Mouse (Mus musculus): ENCODE measurements at regions not wholly inside any gene's neighbourhood (a gene's known extent, or its start where the extent isn't known, plus 50 kb on each side); places are given as distances from the start of the nearest gene placed in this dataset.

GRCm38 (mm10) chr11:114257756-114258155 lies 190.9 kb upstream of the Sdk2 start:
- no peak for DNase-seq

DNA sequence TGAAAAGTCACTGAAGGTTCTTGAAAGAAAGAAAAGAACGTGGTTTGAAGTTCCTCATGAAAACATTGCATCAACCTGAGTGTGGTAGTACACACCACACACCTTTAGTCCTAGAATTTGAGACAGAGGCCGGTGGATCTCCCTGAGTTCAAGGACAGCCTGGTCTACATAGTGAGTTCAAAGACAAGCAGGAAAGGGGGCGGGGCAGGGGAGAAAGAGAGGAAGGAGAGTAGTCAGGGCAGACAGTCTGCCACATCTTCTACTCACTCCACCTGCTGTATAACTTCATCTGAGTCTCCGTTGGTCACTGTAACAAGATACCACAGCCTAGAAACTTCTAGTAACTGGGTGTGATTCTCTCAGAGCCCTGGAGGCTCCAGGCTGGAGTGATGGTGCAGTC lies 190.2 kb upstream of the Sdk2 start:
- DNase-seq = no peak

GRCm38 (mm10) chr11:114254344-114254743 lies 187.5 kb upstream of the Sdk2 start:
- no peak for DNase-seq

DNA sequence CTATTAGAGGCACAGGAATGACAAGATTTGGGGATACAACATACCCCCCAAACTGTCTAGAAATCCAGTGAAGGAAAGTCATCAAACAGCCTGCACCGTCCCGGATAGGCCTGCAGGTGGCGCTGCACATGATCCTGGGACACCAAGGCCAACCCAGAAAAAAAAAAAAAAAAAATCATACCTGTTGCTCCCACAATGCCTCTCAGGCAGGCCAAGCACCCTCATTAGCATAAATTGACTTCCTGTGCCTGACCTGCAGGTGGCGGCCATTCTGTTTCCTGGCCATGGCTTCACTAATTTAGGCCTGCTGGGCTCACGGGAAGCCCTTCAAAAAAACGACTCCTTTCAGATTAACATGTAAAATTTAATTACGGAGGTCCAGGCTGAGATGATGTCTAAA lies 184.8 kb upstream of the Sdk2 start:
- DNase-seq = no peak

DNA sequence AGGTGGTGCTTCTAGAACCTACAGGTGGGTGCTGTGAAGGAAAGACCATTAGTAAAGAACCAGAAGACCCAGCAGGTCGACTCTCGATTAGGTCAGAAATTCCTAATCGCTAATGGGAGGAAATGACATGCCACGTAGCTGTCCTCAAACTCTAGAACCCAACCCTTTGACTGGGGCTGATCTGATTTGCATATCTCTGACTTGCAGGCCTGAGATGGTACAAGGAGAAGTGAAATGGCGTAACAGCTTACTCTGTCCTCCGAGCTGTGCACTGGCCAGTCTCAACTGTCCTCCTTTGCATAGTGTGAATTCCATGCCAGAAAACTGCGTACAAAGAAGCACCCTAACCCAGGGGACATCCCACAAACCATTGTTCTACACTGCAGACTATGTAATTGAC lies 182.4 kb upstream of the Sdk2 start:
- no peak for DNase-seq

GRCm38 (mm10) chr11:114248261-114248898 lies 181.5 kb upstream of the Sdk2 start:
- DNase-seq = no peak

- DNase-seq = no peak
Observed at GRCm38 (mm10) chr11:114239311-114239803, 172.5 kb upstream of the Sdk2 start.

DNA sequence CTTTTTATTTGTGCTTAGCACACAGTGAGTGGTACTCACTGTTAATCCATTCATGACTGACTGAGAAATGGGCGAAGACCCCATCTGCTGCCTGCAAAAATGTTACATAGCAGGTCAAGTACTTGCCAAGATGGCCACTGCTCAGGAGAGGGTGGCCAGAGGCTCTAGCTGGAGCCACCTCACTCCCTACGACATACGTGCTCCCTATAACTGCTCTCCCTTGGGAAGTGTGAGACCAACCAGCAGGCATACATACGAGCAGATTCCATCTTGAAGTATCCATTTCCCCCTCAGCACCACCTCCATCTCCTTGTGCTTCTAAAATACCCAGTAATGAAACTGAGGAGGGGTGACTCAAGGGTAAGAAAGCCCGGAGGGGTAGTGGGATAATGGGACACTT lies 172.0 kb upstream of the Sdk2 start:
- DNase-seq = no peak

GRCm38 (mm10) chr11:114238316-114238715 lies 171.5 kb upstream of the Sdk2 start:
- no peak for DNase-seq

- no peak for DNase-seq
Observed at GRCm38 (mm10) chr11:114234542-114234910, 167.7 kb upstream of the Sdk2 start.

- no peak for DNase-seq
Observed at GRCm38 (mm10) chr11:114233636-114234541, 167.0 kb upstream of the Sdk2 start.

DNA sequence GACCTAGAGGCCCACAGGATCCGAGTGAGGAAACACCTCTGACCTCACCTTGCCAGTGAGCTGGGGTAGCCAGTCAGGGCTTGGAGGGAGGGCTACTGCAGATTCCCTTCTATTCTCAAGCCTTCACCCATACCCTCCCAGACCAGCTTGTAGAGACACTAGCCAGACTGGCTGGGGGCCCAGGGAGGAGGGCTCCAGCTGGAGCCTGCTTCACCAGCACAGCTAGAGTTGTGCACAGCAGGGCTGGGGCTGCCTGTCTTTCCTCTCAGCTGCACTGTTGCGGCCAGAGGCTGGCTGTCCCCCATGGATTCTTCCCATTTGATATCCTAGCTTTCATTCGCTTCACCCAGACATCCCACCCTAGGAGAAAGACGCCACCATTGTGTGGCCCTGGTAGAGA lies 165.0 kb upstream of the Sdk2 start:
- no peak for DNase-seq

GRCm38 (mm10) chr11:114229763-114230162 lies 162.9 kb upstream of the Sdk2 start:
- DNase-seq = no peak

GRCm38 (mm10) chr11:114229196-114229595 lies 162.3 kb upstream of the Sdk2 start:
- DNase-seq = no peak

GRCm38 (mm10) chr11:114226553-114226952 lies 159.7 kb upstream of the Sdk2 start:
- DNase-seq = no peak

- DNase-seq = no peak
Observed at GRCm38 (mm10) chr11:114224706-114225105, 157.9 kb upstream of the Sdk2 start.

- no peak for DNase-seq
Observed at GRCm38 (mm10) chr11:114223061-114223460, 156.2 kb upstream of the Sdk2 start.

GRCm38 (mm10) chr11:114220466-114220865 lies 153.6 kb upstream of the Sdk2 start:
- DNase-seq = no peak

DNA sequence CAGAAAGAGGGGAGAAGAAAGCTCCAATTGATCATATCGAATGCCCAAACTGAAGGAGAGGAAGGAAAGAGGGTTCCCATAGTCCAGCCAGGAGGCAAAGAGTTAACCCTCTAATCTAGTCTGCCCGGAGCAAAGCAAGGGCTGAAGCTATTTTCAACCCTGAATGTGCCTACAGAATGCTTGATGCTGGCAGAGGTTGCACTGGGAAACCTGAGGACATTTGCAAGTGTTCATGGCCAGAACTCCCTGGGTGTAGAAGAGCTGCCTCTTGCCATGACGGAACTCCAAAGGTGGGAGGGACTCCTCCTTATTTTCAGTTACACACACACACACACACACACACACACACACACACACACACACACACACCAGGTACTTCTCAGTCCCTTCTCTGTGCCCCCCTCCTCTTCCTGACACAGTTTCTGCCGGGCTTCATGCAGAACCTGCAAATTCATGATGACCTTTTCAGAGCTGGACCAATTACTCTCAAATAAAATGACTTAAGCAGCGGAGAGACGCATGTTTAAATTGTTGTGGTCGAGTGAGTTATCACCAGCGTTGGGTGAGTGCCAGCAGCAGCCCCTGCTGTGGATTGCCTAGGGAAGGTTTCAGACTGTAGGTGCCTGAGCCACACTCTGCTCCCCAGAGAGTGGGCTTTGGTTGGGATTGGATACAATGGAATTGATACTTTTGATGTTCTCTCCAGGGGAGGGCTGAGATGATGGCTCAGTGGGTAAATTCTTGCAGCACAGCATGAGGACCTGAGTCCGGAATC lies 152.1 kb upstream of the Sdk2 start:
- no peak for DNase-seq

- DNase-seq = no peak
Observed at GRCm38 (mm10) chr11:114217245-114217757, 150.5 kb upstream of the Sdk2 start.

DNA sequence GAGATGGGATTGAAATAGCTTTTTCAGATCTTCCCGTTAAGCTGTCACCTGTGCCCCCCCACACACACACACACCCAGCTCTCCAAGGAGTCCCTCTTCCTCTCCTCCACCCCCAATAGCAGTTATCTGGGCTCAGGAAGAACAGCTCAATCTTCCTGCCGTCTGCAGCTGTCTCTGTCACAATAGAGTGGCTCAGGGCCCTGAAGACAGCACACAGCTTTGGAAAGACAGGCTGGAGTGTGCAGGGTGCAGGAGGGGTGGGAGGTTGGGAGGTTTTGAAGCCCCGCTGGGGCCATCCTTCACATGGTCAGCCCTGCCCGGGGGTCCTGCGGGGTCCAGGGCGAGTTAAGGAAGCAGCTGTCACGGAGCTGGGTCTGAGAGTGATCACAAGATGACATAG lies 149.6 kb upstream of the Sdk2 start:
- DNase-seq = no peak

GRCm38 (mm10) chr11:114215256-114215655 lies 148.4 kb upstream of the Sdk2 start:
- no peak for DNase-seq

GRCm38 (mm10) chr11:114212136-114212535 lies 145.3 kb upstream of the Sdk2 start:
- no peak for DNase-seq
